Mouse (Mus musculus) midbrain, embryonic 14.5 days (tissue): ENCODE measurements around the gene Efcab1. TPM values are rescaled to one million over a fixed set of nuclear protein-coding genes. Genes with fewer than 3 reads are reported as not detected.
A peak's percentile ranks its signal among the peaks of the same experiment; 100 is the strongest.
"Not testable (repeated sequence)": the region's sequence is repeated elsewhere in the genome, so short reads cannot be mapped to it uniquely, and the experiment has no call there.

Source experiments
- ATAC-seq: fragments of 200-750 bp; cut with Nextera tagmentation; 2 replicates; pipeline ENCODE4 v1.8.0; 2017; ENCODE audit warnings: moderate number of reproducible peaks, moderate library complexity; ENCODE audit not compliant: low FRiP score, low TSS enrichment
- DNase-seq: peaks from one replicate; pipeline ENCODE4 v3.0.0-alpha.2; 2015
- H3K27ac ChIP-seq: fragments of 300-500 bp; sonication (generic); replicated peaks from 2 replicates; pipeline ENCODE4 v1.5.1; 2014; ENCODE audit warnings: mild to moderate bottlenecking, low read depth, low read length, moderate library complexity
- H3K27me3 ChIP-seq: fragments of 300-500 bp; sonication (generic); 2 replicates; pipeline ENCODE4 v1.6.1; 2014; ENCODE audit warnings: low read length, control low read depth, mixed read lengths; ENCODE audit not compliant: control insufficient read depth, insufficient read depth
- H3K36me3 ChIP-seq: fragments of 300-500 bp; sonication (generic); 2 replicates; pipeline ENCODE4 v1.6.1; 2014; ENCODE audit warnings: low read length, control low read depth; ENCODE audit not compliant: control insufficient read depth, insufficient read depth
- H3K4me1 ChIP-seq: fragments of 300-500 bp; sonication (generic); 2 replicates; pipeline ENCODE4 v1.6.1; 2014; ENCODE audit warnings: mild to moderate bottlenecking, antibody characterized with exemption, low read length, control low read depth; ENCODE audit not compliant: control insufficient read depth, insufficient read depth
- H3K4me2 ChIP-seq: fragments of 300-500 bp; sonication (generic); 2 replicates; pipeline ENCODE4 v1.6.1; 2014; ENCODE audit warnings: mild to moderate bottlenecking, low read length, moderate library complexity
- H3K4me3 ChIP-seq: fragments of 300-500 bp; sonication (generic); replicated peaks from 2 replicates; pipeline ENCODE4 v1.5.1; 2014; ENCODE audit warnings: low read depth, low read length
- H3K9ac ChIP-seq: fragments of 300-500 bp; sonication (generic); replicated peaks from 2 replicates; pipeline ENCODE4 v1.6.1; 2014; ENCODE audit warnings: mild to moderate bottlenecking, low read length, moderate library complexity
- H3K9me3 ChIP-seq: fragments of 300-500 bp; sonication (generic); 2 replicates; pipeline ENCODE4 v1.6.1; 2016; ENCODE audit warnings: low read length, control low read depth, mixed read lengths; ENCODE audit not compliant: control insufficient read depth
- WGBS: fragments of 180-500 bp; shearing (Covaris S2); extraction: QIAGEN DNeasy Blood & Tissue Kit; methylation state at CpG from one replicate; pipeline ENCODE4 v1.1.7; 2014; 5-methylcytosine and 5-hydroxymethylcytosine counted together
- polyA plus RNA-seq: library from polyadenylated mRNA; unstranded; fragments of >200 nt; fragmentation: Nextera tagmentation; extraction: Ambion mirVana; gene quantifications from 2 replicates; pipeline ENCODE4 v1.2.1, GENCODE M21; 2014

Gene Efcab1
- polyA plus RNA-seq, 1 experiment from 2014 or later: 15.8 TPM

- not testable (repeated sequence) for DNase-seq, H3K4me1 ChIP-seq, ATAC-seq, H3K27ac ChIP-seq, H3K4me3 ChIP-seq, H3K9ac ChIP-seq, H3K4me2 ChIP-seq, H3K9me3 ChIP-seq, H3K27me3 ChIP-seq, H3K36me3 ChIP-seq
- 70% methylated on average over 7 of the region's 7 CpGs for WGBS
These were observed 30.2 kb downstream of the Efcab1 start for GRCm38 (mm10) chr16:14936478-14937166.

DNA sequence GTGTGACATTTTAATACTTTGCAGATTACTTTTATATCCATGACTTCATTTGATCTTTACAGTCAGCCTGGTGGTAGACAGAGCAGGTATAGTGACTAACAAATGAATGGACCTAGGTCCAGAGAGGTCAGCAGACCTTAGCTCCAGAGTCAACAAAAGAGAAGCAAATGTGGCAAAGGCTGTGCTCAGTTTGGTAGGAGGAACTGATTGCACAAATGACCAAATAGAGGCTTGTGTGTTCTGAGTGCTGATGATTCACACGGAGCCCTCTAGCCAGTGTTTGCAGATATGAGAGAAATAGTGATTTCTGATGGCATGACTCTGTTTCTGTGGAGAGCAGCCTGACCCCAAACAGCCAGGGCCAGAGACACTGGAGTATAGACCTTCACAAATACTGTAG, 33.1 kb downstream of the Efcab1 start:
- H3K9ac ChIP-seq: no peak overlapping the region
- ATAC-seq: no peak
- WGBS: 85% methylated on average over 1 of the region's 1 CpGs
- no peaks in the 10 kb centered on the region for H3K9me3 ChIP-seq
- DNase-seq: no peak
- H3K4me2 ChIP-seq: no peak overlapping the region
- no peak overlapping the region for H3K27ac ChIP-seq
- no peaks in the 10 kb centered on the region for H3K27me3 ChIP-seq
- no peak overlapping the region for H3K4me3 ChIP-seq
- H3K36me3 ChIP-seq: no peaks in the 10 kb centered on the region
- no peaks in the 10 kb centered on the region for H3K4me1 ChIP-seq

DNA sequence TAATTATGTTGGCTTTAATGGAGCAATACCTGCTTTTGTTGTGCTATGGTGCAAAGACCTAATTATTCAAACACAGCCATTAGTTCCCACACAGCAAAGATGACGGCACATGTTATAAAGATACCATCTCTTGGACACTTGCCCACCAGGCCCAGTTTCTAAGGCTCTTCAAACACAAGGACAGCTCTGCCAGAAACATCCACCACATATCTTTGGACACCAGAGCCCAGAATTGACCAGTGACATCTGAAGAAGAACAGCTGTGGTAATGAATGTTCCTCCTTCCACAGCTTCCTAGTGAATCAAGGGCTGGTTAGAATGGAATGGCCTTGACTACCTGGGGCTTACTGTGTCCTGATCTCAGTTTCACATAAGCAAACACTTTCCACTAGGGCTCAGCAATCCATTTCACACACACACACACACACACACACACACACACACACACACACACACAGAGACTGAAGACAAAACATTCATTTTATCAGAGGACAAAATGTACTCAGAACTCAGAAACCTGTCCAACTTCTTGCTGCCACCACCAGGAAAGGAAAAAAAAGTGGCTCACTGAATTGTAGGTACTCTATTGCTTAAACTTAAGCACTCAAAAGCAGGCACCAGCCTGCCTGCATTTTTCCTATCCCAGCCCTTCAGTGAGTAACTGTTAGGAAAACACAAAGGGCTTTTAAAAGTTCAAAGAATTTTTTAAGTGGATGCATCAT, 33.7 kb downstream of the Efcab1 start:
- H3K36me3 ChIP-seq: no peaks in the 10 kb centered on the region
- H3K27me3 ChIP-seq: no peaks in the 10 kb centered on the region
- DNase-seq: no peak
- WGBS: 81% methylated on average over 1 of the region's 1 CpGs
- H3K4me1 ChIP-seq: no peaks in the 10 kb centered on the region
- H3K4me3 ChIP-seq: no peak overlapping the region
- ATAC-seq: no peak
- no peak overlapping the region for H3K4me2 ChIP-seq
- H3K9ac ChIP-seq: no peak overlapping the region
- no peaks in the 10 kb centered on the region for H3K9me3 ChIP-seq
- H3K27ac ChIP-seq: no peak overlapping the region

GRCm38 (mm10) chr16:14940898-14941297, 34.5 kb downstream of the Efcab1 start:
- H3K27me3 ChIP-seq: no peaks in the 10 kb centered on the region
- no peaks in the 10 kb centered on the region for H3K4me1 ChIP-seq
- ATAC-seq: no peak
- no peak overlapping the region for H3K4me3 ChIP-seq
- no peaks in the 10 kb centered on the region for H3K9me3 ChIP-seq
- WGBS: 70% methylated on average over 3 of the region's 3 CpGs
- peak; percentile 20 for DNase-seq
- H3K9ac ChIP-seq: no peak overlapping the region
- H3K36me3 ChIP-seq: no peaks in the 10 kb centered on the region
- no peak overlapping the region for H3K27ac ChIP-seq
- H3K4me2 ChIP-seq: no peak overlapping the region

- H3K9ac ChIP-seq: no peak overlapping the region
- DNase-seq (no peak), ATAC-seq (no peak)
- no peak overlapping the region for H3K4me2 ChIP-seq
- H3K36me3 ChIP-seq: no peaks in the 10 kb centered on the region
- no peak overlapping the region for H3K27ac ChIP-seq
- H3K4me3 ChIP-seq: no peak overlapping the region
- H3K9me3 ChIP-seq: no peaks in the 10 kb centered on the region
- H3K27me3 ChIP-seq: no peaks in the 10 kb centered on the region
- no peaks in the 10 kb centered on the region for H3K4me1 ChIP-seq
- WGBS: 87% methylated on average over 2 of the region's 2 CpGs
These were observed 37.1 kb downstream of the Efcab1 start for GRCm38 (mm10) chr16:14943530-14943929.

DNA sequence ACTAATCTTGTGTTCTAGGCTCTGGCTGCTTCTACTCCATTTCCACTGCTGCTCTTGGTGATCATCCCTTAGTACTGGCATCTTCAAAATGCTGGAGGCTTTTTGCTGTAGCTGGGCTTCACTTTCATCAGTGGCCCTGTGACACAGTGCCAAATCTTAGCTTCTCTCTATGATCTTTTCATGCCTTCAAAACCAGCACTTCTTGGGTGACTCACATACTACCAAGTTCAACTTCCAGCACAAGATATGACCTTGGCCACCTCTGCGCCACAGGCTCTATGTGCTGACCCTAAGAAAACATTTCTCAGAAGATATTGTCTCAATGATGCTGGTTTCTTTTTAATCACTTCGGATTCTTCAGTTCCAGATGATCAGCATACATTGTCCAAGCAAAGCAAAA, 41.2 kb downstream of the Efcab1 start:
- not testable (repeated sequence) for DNase-seq, H3K27me3 ChIP-seq, H3K9me3 ChIP-seq, H3K4me2 ChIP-seq, H3K27ac ChIP-seq, H3K9ac ChIP-seq, H3K36me3 ChIP-seq, H3K4me3 ChIP-seq, H3K4me1 ChIP-seq, ATAC-seq
- 83% methylated on average over 2 of the region's 2 CpGs for WGBS

DNA sequence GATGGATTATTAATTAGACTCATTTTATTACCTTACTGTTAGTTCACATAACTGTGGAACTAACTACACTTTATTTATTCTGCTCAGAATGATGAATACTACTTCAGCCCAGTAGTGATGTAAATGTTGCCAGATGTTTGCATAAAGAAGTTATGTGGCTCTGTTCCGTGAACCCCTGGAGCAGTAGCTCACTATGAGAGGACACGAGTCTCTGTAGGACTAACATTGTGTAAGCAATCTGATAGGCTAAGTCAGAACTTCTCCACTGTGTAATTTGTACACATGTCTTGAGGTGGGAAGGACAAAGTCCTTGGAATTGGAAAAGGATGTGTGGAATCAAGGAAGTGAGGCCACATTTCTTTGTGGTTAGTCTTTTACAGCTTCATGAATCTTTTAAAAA, 45.5 kb downstream of the Efcab1 start:
- Histone ChIP-seq H3K4me1 (no peaks in the 10 kb centered on the region), H3K9ac (no peak overlapping the region), H3K27ac (no peak overlapping the region), H3K36me3 (no peaks in the 10 kb centered on the region), H3K4me2 (no peak overlapping the region), H3K9me3 (no peaks in the 10 kb centered on the region), H3K4me3 (no peak overlapping the region), H3K27me3 (no peaks in the 10 kb centered on the region)
- DNase-seq (no peak), ATAC-seq (no peak)
- 91% methylated on average over 2 of the region's 2 CpGs for WGBS

DNA sequence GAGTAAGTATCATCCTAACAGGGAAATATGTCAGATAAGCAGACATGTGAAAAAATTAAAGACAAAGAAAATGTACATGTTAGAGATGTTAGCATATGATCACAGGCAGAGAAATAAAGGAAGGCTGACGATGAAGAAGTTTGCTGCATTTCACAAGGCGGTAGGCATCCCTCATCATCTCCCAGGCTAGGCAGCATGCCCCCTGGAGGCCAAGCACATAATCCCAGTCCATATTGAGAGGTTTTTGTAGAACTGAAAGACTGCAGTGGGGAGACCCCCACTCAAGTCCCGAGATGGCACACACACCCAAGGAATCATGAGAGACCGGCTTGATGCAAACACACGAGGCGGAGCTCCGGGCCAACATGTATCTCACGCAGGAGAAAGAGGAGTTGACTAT, 53.3 kb downstream of the Efcab1 start:
- H3K9ac ChIP-seq: no peak overlapping the region
- ATAC-seq: no peak
- WGBS: 97% methylated on average over 8 of the region's 8 CpGs

DNA sequence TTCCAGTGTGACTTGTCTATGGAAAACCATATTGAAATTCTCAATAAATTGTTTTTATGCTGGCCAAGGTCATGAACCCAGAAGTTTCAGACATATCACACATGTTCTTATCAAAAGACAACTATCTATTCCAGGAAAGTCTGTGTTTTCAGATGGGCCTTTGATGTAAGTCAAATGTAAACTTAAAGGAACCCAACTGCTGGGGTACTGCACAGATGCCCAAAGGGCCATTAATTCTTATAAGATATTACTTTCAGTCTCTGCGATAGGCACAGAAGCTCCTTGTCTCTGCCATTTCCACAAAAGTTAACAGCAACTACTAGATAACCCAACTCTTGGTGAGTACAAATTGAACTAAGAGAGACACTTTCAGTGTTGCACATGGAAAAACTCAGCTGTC, 67.3 kb downstream of the Efcab1 start:
- H3K27ac ChIP-seq: no peak overlapping the region
- WGBS: 93% methylated on average over 1 of the region's 1 CpGs
- H3K27me3 ChIP-seq: no peaks in the 10 kb centered on the region
- H3K9ac ChIP-seq: no peak overlapping the region
- no peak overlapping the region for H3K4me2 ChIP-seq
- no peak overlapping the region for H3K4me3 ChIP-seq
- H3K4me1 ChIP-seq: no peaks in the 10 kb centered on the region
- no peaks in the 10 kb centered on the region for H3K9me3 ChIP-seq
- DNase-seq (no peak), ATAC-seq (no peak)
- H3K36me3 ChIP-seq: no peaks in the 10 kb centered on the region

More for the DNA sequence above, 53.3 kb downstream of the Efcab1 start:
- Histone ChIP-seq H3K4me3 (no peak overlapping the region), H3K27ac (no peak overlapping the region), H3K27me3 (no peaks in the 10 kb centered on the region), H3K4me1 (no peaks in the 10 kb centered on the region), H3K9me3 (no peaks in the 10 kb centered on the region), H3K36me3 (no peaks in the 10 kb centered on the region), H3K4me2 (no peak overlapping the region)
- no peak for DNase-seq
